Mouse (Mus musculus) myocyte (in vitro differentiated cells): ENCODE measurements around the gene Nt5c. TPM values are rescaled to one million over a fixed set of nuclear protein-coding genes. Genes with fewer than 3 reads are reported as not detected.

ENCODE experiments used
- H3K27me3 ChIP-seq: one replicate; pipeline ENCODE4 v1.6.1; 2011; ENCODE audit not compliant: control insufficient read depth, insufficient read depth, insufficient read length
- H3K36me3 ChIP-seq: one replicate; pipeline ENCODE4 v1.6.1; 2011; ENCODE audit not compliant: control insufficient read depth, insufficient read depth
- H3K4me2 ChIP-seq: one replicate; pipeline ENCODE4 v1.6.1; 2011; ENCODE audit warnings: low read depth, control low read depth
- H3K4me3 ChIP-seq: one replicate; pipeline ENCODE4 v1.5.1; 2011; ENCODE audit warnings: mild to moderate bottlenecking, control low read depth, moderate library complexity
- H3K79me2 ChIP-seq: one replicate; pipeline ENCODE4 v1.6.1; 2011; ENCODE audit not compliant: control insufficient read depth, insufficient read depth
- H3ac ChIP-seq: one replicate; pipeline ENCODE4 v1.6.1; 2011; ENCODE audit not compliant: control insufficient read depth, insufficient read length
- CEBPB ChIP-seq: IDR thresholded peaks from 2 replicates; pipeline ENCODE4 v1.6.1; 2011; ENCODE audit warnings: mild to moderate bottlenecking, moderate library complexity; ENCODE audit not compliant: poor library complexity, insufficient read depth, severe bottlenecking
- MAX ChIP-seq: IDR thresholded peaks from one replicate; pipeline ENCODE4 v1.6.1; 2011; ENCODE audit warnings: low read depth, mild to moderate bottlenecking, control low read depth
- MYOD1 ChIP-seq, 3 experiments: IDR thresholded peaks; one replicate each; pipeline ENCODE4 v1.6.1; 2011; ENCODE audit warnings: control low read depth in 2 of 3, low read depth in 2 of 3, mild to moderate bottlenecking in 2 of 3, moderate library complexity in 1 of 3; ENCODE audit not compliant: insufficient read length in 2 of 3, control insufficient read depth in 1 of 3
- MYOG ChIP-seq, 3 experiments: IDR thresholded peaks; one replicate each; pipeline ENCODE4 v1.6.1; 2011; ENCODE audit warnings: control low read depth in 2 of 3, low read depth in 2 of 3, mild to moderate bottlenecking in 2 of 3; ENCODE audit not compliant: insufficient read length in 2 of 3, control insufficient read depth in 1 of 3, insufficient read depth in 1 of 3
- POLR2A ChIP-seq: IDR thresholded peaks from one replicate; pipeline ENCODE4 v1.6.1; 2011; ENCODE audit warnings: low read depth, mild to moderate bottlenecking, control low read depth, moderate library complexity; ENCODE audit not compliant: insufficient read length
- REST ChIP-seq: IDR thresholded peaks from one replicate; pipeline ENCODE4 v1.6.1; 2011; ENCODE audit warnings: mild to moderate bottlenecking, control low read depth, moderate library complexity; ENCODE audit not compliant: insufficient read depth, insufficient read length
- TCF12 ChIP-seq: IDR thresholded peaks from one replicate; pipeline ENCODE4 v1.6.1; 2011; ENCODE audit warnings: mild to moderate bottlenecking, control low read depth; ENCODE audit not compliant: poor library complexity, insufficient read depth, severe bottlenecking
- polyA plus RNA-seq: library from polyadenylated mRNA; unstranded; fragments of >200 nt; fragmentation: generic; extraction: Trizol; gene quantifications from one replicate; pipeline ENCODE4 v1.2.1, GENCODE M21; 2012; ENCODE audit warnings: missing spikeins

Nt5c gene
- polyA plus RNA-seq, 1 experiment, result 64.0 TPM

GRCm38 (mm10) chr11:115446906-115447305 lies 44.8 kb downstream of the Nt5c start:
- no peak overlapping the region for H3ac ChIP-seq

GRCm38 (mm10) chr11:115441417-115441816 lies 50.2 kb downstream of the Nt5c start:
- no peak overlapping the region for H3K4me3 ChIP-seq
- no peaks in the 10 kb centered on the region for H3K79me2 ChIP-seq
- H3K4me2 ChIP-seq, result no peak overlapping the region
- H3K27me3 ChIP-seq, result no peaks in the 10 kb centered on the region
- TF ChIP-seq CEBPB (no peak), TCF12 (no peak)
- H3ac ChIP-seq, result no peak overlapping the region
- H3K36me3 ChIP-seq, result no peaks in the 10 kb centered on the region

More at GRCm38 (mm10) chr11:115446906-115447305, 44.8 kb downstream of the Nt5c start:
- Histone ChIP-seq H3K4me3 (no peak overlapping the region), H3K4me2 (no peak overlapping the region), H3K27me3 (peaks cover 19% of the 10 kb centered on the region), H3K36me3 (no peaks in the 10 kb centered on the region), H3K79me2 (no peaks in the 10 kb centered on the region)
- no peak for TF ChIP-seq MAX
- TF ChIP-seq POLR2A, result no peak
- TF ChIP-seq REST, result no peak
- TF ChIP-seq MYOG (IDR thresholded peaks at IDR 0.05; ENCODE audit: control insufficient read depth in 1 of 3, insufficient read depth in 1 of 3, insufficient read length in 2 of 3, low read depth in 2 of 3), result no peak
- no peak for TF ChIP-seq MYOD1 (IDR thresholded peaks at IDR 0.05; ENCODE audit: control insufficient read depth in 1 of 3, insufficient read length in 2 of 3, low read depth in 2 of 3)

Other genes with a start within 250 kb of the Nt5c start
- gene Grin2c, start 224.6 kb downstream of the Nt5c start, polyA plus RNA-seq, result not detected
- 13.9 TPM for gene Fdxr, start 214.8 kb downstream of the Nt5c start, polyA plus RNA-seq
- gene Fads6, start 194.2 kb downstream of the Nt5c start, polyA plus RNA-seq, result 0.62 TPM
- gene Otop2, start 184.7 kb downstream of the Nt5c start, polyA plus RNA-seq, result 0.01 TPM
- 0.16 TPM for gene Ush1g, start 169.8 kb downstream of the Nt5c start, polyA plus RNA-seq
- not detected for gene Otop3, start 157.1 kb downstream of the Nt5c start, polyA plus RNA-seq
- gene Hid1, start 124.1 kb downstream of the Nt5c start, polyA plus RNA-seq, result 63.1 TPM
- gene Cdr2l, start 109.9 kb downstream of the Nt5c start, polyA plus RNA-seq, result 52.8 TPM
- 201 TPM for gene Mrpl58, start 88.1 kb downstream of the Nt5c start, polyA plus RNA-seq
- 693 TPM for gene Atp5h, start 71.9 kb downstream of the Nt5c start, polyA plus RNA-seq
- gene Kctd2, start 71.7 kb downstream of the Nt5c start, polyA plus RNA-seq, result 27.3 TPM
- not detected for gene Trim80, start 51.3 kb downstream of the Nt5c start, polyA plus RNA-seq
- gene Slc16a5, start 29.4 kb downstream of the Nt5c start, polyA plus RNA-seq, result 0.10 TPM
- 6.2 TPM for gene Armc7, start 16.2 kb downstream of the Nt5c start, polyA plus RNA-seq
- 386 TPM for gene Jpt1, start 22.5 kb upstream of the Nt5c start, polyA plus RNA-seq
- gene Sumo2, start 44.4 kb upstream of the Nt5c start, polyA plus RNA-seq, result 176 TPM
- 41.1 TPM for gene Nup85, start 72.6 kb upstream of the Nt5c start, polyA plus RNA-seq
- gene Mrps7, start 112.1 kb upstream of the Nt5c start, polyA plus RNA-seq, result 61.5 TPM
- gene Gga3, start 112.2 kb upstream of the Nt5c start, polyA plus RNA-seq, result 16.4 TPM
- gene Mif4gd, start 121.1 kb upstream of the Nt5c start, polyA plus RNA-seq, result 17.5 TPM
- 13.9 TPM for gene Slc25a19, start 136.4 kb upstream of the Nt5c start, polyA plus RNA-seq
- gene Grb2, start 216.7 kb upstream of the Nt5c start, polyA plus RNA-seq, result 71.2 TPM